Mouse (Mus musculus): Measurements from ENCODE around the gene Herpud1.

- TF ChIP-seq CTCF (conservative IDR thresholded peaks at IDR 0.05; ENCODE audit: insufficient read depth, insufficient read length, low read depth, low read length) (no peak), POLR2A (IDR thresholded peaks at IDR 0.05; ENCODE audit: low read depth, low read length) (no peak)
Measured at GRCm38 (mm10) chr8:94337559-94337958, 48.7 kb upstream of the Herpud1 start.
